Mouse (Mus musculus): Measurements from ENCODE around the gene Ctsh. TPM values are rescaled to one million over a fixed set of nuclear protein-coding genes. Genes with fewer than 3 reads are reported as not detected.

The Ctsh gene
- 29.8 and 51.4 TPM in 2 replicates for polyA plus RNA-seq (2012)

DNA sequence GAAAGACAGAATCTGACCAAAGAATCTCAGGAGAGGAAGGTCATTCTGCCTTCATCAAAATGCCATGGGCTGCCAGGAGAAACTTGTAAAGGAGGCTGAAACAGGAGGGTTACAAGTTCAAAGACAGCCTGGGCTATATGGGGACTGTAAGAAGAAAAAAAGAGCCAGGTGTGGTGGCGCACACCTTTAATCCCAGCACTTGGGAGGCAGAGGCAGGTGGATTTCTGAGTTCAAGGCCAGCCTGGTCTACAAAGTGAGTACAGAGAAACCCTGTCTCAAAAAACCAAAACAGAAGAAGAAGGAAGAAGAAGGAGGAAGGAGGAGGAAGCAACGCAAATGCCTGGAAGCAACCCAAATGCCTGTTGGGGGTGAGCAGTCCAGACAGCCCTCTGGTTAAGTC lies at the start of gene Ctsh:
TSS of gene Ctsh (plus strand) at position 301 of the 400 bp plus-strand sequence.

DNA sequence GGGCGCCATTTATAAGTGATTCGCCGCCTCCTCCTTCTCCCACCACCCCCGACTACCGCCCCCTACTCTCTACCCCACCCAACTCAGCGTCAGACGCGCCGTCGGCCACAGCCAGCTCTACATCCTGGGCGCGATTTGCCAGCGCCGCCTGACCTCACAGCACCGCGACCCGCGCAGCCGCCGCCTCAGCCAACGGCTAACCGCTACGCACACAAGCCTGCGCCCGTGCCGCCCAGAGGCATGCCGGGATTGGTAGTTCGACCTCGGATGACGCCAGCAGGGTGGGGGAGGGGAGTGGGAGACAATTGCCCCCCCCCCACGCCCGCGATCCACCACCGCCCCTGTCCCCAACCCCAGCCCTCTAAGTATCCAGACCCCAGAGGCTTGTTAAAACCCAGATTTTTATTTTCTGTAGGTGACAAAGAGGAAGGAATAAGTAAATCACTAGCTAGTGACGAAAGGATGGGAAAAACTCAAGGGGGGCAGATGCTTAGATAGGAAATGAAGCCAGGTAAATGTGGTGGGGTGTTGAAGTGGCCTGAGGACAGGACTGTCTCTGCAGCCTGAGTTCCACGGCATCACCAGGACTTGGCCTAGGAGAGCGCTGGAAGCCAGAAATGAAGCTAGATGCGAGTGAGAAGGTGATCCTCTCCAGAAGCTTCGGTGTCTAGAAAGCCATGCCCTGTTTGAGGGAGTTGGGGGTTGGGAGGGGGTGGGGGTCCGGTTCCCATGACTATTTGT lies 60.8 kb downstream of the Ctsh start, which contains the start of gene Morf4l1:
TSS of gene Morf4l1 (minus strand) at position 208 of the 741 bp plus-strand sequence.

Other genes starting within 250 kb of the Ctsh start
- gene Rasgrf1, start 144.2 kb upstream of the Ctsh start, polyA plus RNA-seq (2012) = 0.05 and 0.06 TPM in 2 replicates
- gene Morf4l1, start 60.6 kb downstream of the Ctsh start, polyA plus RNA-seq (2012) = 107 and 154 TPM in 2 replicates
- gene Adamts7, start 108.9 kb downstream of the Ctsh start, polyA plus RNA-seq (2012) = 0.19 and 0.27 TPM in 2 replicates
- 22.1 and 23.8 TPM in 2 replicates for gene Tbc1d2b, start 216.7 kb downstream of the Ctsh start, polyA plus RNA-seq (2012)